Mouse (Mus musculus) hematopoietic stem cell, adult 5-6 weeks (primary cell): Measurements from ENCODE around the gene Ankrd33b. TPM values are rescaled to one million over a fixed set of nuclear protein-coding genes. Genes with fewer than 3 reads are reported as not detected.

Source experiments
- ATAC-seq, 2 experiments: fragments of 125-278 bp in 1 of 2; replicated peaks in 1 of 2; 2 replicates each; pipeline ENCODE4 v1.8.0; 2016 to 2017; ENCODE audit warnings: inconsistent platforms in 2 of 2, mild to moderate bottlenecking in 2 of 2, moderate number of reproducible peaks in 2 of 2, low read depth in 1 of 2, moderate TSS enrichment in 1 of 2; ENCODE audit not compliant: low FRiP score in 2 of 2, poor library complexity in 2 of 2, severe bottlenecking in 2 of 2, insufficient read depth in 1 of 2, low TSS enrichment in 1 of 2
- total RNA-seq: library from RNA; stranded (forward); fragments of 172-1452, 232-1000 nt; gene quantifications from 2 replicates; pipeline ENCODE4 v1.2.3, GENCODE M21; 2017

The Ankrd33b gene
- total RNA-seq, 1 experiment from 2014 or later: 7.4 TPM

GRCm38 (mm10) chr15:31349810-31350341 lies 17.6 kb downstream of the Ankrd33b start:
- ATAC-seq: peak; percentile 95 to 96

DNA sequence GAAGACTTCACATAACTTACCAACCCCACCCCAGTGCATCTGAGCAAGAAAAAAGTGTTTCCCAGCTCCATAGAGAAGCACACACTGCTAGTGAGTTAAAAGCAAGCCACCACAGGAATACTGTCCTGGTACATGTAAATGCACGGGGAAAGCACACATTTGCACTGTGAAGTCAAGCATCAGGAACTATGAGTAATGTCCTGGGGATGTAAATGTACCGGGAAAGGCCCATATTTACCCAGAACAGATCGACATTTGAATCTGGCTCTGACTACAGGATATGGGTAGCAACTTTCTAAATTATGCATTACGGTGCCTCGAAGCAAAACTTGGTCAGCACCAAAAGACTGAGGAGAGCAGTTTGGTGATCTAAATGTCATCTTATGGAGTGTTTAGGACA lies 18.5 kb downstream of the Ankrd33b start:
- ATAC-seq: no peak

DNA sequence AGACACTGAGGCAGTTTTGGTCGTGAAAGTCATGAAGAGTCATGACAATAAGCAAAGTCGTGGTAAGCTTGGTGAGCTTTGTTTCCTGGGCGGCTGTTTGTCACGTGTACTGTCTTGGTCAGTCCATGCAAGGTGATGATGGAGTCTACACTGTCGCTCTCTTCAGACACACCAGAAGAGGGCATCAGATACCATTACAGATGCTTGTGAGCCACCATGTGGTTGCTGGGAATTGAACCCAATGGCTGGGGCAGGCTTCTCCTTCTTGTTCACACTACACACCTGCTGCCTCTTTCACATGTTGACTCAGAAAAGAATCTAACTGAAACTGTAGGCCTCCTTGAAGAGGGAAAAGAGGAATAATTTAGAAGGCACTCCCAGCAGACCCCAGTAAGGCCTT lies 19.3 kb downstream of the Ankrd33b start:
- no peak for ATAC-seq

DNA sequence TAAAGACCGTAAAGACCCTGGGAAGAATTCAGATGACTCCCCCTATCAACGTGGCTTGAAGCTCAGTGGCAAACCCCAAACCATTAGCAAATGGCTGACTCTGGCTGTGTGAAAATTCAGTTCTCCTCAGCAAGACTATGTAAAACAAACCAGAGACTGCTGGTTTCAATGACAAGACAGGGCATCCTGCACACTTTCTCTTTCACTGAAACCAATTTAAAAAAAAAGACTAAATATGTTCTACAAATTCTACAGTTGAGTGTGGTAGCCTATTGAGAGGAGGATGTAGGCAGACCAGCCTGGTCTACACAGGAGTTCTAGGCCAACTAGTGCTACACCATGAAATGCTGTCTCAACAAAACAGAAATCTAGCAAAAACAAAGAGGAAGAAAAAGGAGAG lies 21.0 kb downstream of the Ankrd33b start:
- no peak for ATAC-seq

GRCm38 (mm10) chr15:31345366-31345765 lies 22.2 kb downstream of the Ankrd33b start:
- no peak for ATAC-seq

DNA sequence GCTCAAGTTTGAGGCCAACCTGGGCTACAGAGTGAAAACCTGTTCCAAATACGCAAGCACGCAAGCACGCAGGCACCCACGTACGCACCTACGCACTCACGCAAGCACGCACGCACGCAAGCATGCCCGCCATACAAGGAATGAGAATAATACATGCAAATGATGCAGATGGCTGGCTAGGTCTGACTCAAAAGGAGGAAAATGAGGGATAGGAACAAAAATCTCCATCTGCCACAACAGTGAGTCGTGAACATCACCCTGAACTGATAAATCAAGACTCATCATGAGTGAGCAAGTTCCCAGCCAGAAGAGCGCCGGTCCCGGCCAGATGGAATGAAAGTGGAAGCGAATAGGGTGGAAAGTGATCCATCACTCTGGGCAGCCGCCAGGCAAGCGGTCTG lies 22.7 kb downstream of the Ankrd33b start:
- ATAC-seq: peak in 1 of 2 experiments; percentile 26; a peak in 2 of 4 replicates

GRCm38 (mm10) chr15:31343602-31344001 lies 23.9 kb downstream of the Ankrd33b start:
- ATAC-seq: no peak

GRCm38 (mm10) chr15:31342496-31342901 lies 25.0 kb downstream of the Ankrd33b start:
- no peak for ATAC-seq

DNA sequence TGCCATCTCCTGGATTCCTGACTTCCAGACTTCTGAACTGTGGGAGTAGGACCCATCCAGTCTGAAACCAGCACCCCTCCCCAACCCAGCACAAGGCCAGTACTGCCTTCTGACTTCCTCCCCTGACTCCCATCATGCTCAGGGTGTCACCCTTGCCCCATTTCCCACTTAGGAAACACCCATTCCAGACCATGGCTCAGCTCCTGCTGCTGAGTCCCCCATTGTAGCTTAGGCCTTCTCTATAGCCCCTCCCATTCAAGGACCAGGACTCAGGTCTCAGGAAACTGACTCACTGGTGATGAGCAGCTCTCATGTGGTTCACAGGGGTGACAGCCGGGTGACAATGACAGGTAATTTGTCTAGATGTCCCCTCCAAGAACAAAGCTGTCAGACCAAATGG lies 25.5 kb downstream of the Ankrd33b start:
- ATAC-seq: peak in 1 of 2 experiments; percentile 26; a peak in 1 of 4 replicates

- peak in 1 of 2 experiments; percentile 46; a peak in 1 of 4 replicates for ATAC-seq
Measured at GRCm38 (mm10) chr15:31338656-31339291, 28.8 kb downstream of the Ankrd33b start.

DNA sequence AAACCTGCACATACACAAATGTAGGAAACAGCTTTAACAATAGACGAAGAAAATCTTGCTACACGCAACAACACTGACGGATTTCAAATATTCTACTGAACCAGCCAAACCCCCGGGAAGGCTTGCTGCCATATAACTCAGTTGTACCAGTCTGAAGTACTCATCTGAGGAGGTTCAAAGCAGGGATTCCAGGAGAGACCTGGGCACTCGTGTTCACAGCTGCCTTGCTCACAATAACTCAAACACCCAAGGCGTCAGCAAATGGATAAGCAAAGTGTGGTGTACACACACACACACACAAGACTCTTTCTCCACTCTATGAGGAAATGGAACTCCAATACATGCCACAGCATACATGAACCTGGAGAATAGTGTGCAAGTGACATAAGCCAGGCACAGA lies 29.5 kb downstream of the Ankrd33b start:
- no peak for ATAC-seq

- no peak for ATAC-seq
Measured at GRCm38 (mm10) chr15:31337192-31337741, 30.3 kb downstream of the Ankrd33b start.

GRCm38 (mm10) chr15:31336685-31337084 lies 30.8 kb downstream of the Ankrd33b start:
- ATAC-seq: peak; percentile 70 to 75

- no peak for ATAC-seq
Measured at GRCm38 (mm10) chr15:31334829-31335228, 32.7 kb downstream of the Ankrd33b start.

DNA sequence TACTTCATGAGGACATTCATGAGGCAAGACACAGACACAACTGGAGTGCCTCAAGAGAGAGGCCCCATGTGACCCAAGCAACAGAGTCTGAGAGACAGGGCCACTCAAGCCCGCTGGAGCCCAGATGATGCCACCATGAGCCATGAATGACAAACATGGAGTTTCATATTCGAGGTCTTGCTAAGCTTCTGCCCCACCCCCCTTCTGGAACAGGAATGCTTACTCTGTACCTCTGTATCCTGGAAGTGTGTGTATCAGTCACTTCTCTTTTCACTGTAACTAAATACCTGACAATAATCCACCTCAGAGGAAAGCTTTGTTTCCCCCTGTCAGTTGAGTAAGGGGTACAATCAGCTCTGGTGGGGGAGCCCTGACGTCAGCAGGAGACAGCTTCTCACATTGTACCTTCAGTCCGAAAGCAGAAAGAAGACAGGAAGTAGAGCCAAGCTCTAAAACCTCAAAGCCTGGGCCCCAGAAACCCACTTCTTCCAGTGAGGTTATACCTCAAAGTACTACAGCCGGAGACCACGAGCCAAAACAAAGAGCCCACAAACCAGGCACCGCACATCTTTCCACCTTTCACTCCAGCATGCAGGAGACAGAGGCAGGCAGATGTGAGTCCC lies 34.9 kb downstream of the Ankrd33b start:
- ATAC-seq: peak; percentile 30 to 47; a peak in 3 of 4 replicates

- ATAC-seq: no peak
Measured at GRCm38 (mm10) chr15:31331742-31332141, 35.8 kb downstream of the Ankrd33b start.

- no peak for ATAC-seq
Measured at GRCm38 (mm10) chr15:31328082-31328614, 39.4 kb downstream of the Ankrd33b start.

GRCm38 (mm10) chr15:31325660-31326354 lies 41.7 kb downstream of the Ankrd33b start:
- no peak for ATAC-seq
